Mouse (Mus musculus) megakaryocyte, embryonic 14.5 days (primary cell): ENCODE data around the gene Haghl.

Experiments
- FLI1 ChIP-seq: IDR thresholded peaks from 2 replicates; pipeline ENCODE4 v1.6.1; 2012; ENCODE audit warnings: low read length, inconsistent platforms, mixed read lengths
- GATA1 ChIP-seq: IDR thresholded peaks from 3 replicates; pipeline ENCODE4 v1.6.1; 2012; ENCODE audit warnings: mixed read lengths, low read length, inconsistent platforms, borderline replicate concordance

DNA sequence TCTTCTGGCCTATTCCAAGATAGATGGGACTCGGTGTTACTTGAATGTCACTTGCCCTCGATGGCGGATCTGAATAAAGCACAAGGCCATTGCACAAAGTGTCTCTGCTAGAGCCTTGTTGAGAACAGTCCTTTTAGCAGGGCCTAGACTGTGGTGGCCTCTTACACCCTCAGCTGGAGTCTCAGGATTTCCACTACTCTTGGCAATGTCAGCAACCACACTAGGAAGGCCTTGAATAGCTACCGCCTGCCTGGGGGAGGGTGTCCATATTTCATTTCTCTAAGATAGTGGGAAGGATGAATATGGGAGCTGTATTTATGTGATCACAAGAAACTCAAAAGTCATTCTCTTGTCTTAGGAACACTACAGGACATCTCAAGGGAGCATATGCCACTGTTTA, 37.2 kb downstream of the Haghl start:
- TF ChIP-seq GATA1 (no peak), FLI1 (no peak)
